Mouse (Mus musculus) skeletal muscle tissue, adult 2 months (tissue): Measurements from ENCODE around the gene Kng1.
"Not testable (repeated sequence)": the region's sequence is repeated elsewhere in the genome, so short reads cannot be mapped to it uniquely, and the experiment has no call there.

Experiments
- DNase-seq: peaks from one replicate; pipeline ENCODE4 v3.0.0-alpha.2; 2012; ENCODE audit warnings: low read depth, low spot score

The Kng1 gene

DNA sequence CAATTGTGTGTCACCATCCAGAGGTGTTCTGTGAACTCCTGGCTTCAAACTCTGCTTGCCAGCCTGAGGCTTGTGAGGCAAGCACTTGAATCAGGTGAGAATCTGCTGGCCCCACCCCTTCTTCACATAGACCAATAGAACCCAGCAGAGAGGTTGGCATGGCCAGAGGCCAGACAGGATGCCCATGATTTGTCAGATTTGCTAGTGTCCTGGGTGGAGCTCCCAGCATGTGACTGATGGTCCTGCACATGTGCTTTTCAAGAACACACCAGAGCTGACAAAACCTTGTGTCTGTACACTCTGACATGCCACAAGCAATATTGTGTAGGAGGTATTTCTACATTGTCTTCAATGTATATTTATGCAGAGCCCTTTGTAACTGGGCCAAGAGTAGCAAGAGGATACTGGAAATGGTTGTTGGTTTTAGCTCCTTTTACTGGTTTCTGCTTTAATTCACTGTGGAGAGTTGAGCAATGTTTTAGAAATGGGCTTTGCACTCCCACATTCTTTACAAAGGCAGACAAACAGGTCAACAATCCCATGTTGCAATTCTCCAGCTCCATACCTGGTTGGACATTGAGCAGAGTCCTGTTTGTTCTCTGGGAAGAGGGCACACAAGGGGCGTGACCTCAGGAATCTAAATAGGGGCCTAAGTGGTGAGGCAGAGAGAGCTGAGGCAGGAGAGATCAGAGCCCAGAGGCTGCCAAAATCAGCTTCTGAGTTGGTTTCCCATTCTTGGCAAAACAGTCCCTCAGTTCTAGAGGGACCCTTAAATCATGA lies at the start of gene Kng1:
Kng1 (plus strand) TSS at position 198 of the 780 bp plus-strand sequence.
- not testable (repeated sequence) for DNase-seq

GRCm38 (mm10) chr16:23013786-23014185 lies 43.9 kb upstream of the Kng1 start:
- not testable (repeated sequence) for DNase-seq

DNA sequence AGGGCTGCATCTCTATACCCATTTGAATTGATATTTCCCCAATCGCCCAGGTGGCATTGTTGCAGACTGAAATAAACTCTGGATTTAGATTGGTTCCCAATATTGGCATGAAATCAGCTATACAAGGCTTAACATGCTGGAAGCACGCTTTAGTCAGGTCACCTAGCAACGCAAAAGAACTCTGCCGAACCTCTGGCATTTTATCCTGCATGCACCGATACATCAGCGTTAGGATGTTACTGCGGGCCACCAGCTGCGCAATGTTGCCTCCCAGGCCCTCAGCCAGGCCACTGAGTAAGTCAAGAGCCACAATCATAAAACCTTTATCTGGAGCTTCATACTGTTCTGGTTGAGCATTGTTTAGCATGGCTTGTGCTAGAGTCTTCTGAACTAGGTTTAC lies 43.0 kb upstream of the Kng1 start:
- DNase-seq: not testable (repeated sequence)

DNA sequence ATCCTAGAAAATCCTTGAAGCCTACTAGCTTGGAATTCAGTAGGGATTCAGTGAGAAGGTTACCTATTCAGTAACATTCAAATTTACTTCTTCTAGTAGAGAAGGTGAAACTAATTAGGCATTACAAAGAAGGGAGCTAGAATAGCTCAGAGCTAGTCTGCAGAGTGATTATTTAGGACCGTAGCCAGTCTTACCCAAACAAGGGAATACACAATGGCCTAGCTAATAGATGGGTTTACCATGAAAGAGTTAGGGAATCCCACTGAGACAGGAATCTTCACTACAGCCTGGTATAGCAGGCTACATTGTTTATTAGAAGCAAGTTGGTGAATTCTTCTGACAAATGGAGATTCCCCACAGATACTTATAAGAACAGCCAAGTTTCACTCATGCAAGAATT lies 37.1 kb upstream of the Kng1 start:
- DNase-seq: not testable (repeated sequence)

DNA sequence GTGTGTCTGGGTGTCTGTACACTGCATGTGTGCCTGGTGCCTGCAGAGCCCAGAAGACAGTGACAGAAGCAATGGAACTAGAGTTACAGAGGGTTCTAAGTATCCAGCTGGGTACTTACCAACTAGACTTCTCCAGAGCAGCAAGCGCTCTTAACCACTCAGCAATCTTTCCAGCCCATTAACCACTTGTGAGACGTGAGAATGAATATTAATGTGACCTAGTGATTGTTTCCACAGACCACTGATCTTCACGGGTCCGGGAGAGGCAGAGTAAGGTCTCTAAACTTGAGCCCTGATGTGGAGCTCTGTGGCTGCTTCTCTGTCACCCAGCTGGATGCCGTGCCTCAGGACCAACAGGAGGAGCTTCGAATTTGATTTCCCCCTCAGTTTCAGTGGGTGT lies 32.6 kb upstream of the Kng1 start:
- DNase-seq: no peak

DNA sequence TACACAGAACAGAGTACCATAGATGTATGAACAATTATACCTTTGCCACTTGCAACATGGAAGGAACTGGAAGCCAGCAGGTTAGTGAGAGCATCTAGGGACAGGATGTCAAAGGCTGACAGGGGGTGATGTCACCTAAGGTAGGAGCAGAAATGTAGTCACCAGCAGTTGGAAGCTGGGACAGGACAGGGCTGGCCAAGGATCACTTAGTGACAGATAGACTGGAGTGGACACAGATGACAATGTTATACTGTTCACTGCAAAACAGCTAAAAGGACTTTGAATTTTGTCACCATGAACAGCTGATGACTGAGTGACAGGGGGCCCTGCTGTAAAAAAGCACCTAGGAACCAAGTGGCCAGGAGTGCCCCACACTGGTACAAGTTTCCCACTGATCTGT lies 31.1 kb upstream of the Kng1 start:
- no peak for DNase-seq

GRCm38 (mm10) chr16:23027341-23027740 lies 30.3 kb upstream of the Kng1 start:
- DNase-seq: not testable (repeated sequence)

DNA sequence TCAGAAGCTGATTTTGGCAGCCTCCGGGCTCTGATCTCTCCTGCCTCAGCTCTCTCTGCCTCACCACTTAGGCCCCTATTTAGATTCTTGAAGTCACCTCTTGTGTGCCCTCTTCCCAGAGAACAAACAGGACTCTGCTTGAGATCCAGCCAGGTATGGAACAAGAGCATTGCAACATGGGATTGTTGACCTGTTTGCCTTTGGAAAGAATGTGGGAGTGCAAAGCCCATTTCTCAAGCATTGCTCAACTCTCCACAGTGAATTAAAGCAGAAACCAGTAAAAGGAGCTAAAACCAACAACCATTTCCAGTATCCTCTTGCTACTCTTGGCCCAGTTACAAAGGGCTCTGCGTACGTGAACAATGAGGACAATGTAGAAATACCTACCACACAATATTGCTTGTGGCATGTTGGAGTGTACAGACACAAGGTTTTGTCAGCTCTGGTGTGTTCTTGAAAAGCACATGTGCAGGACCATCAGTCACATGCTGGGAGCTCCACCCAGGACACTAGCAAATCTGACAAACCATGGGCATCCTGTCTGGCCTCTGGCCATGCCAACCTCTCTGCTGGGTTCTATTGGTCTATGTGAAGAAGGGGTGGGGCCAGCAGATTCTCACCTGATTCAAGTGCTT lies 28.6 kb upstream of the Kng1 start, which contains the start of gene Kng2:
Kng2 (minus strand) TSS at position 517 of the 635 bp plus-strand sequence.
- DNase-seq: not testable (repeated sequence)

- DNase-seq: no peak
Measured at GRCm38 (mm10) chr16:23030673-23031435, 26.8 kb upstream of the Kng1 start.

- DNase-seq: no peak
Measured at GRCm38 (mm10) chr16:23033673-23034072, 24.0 kb upstream of the Kng1 start.

DNA sequence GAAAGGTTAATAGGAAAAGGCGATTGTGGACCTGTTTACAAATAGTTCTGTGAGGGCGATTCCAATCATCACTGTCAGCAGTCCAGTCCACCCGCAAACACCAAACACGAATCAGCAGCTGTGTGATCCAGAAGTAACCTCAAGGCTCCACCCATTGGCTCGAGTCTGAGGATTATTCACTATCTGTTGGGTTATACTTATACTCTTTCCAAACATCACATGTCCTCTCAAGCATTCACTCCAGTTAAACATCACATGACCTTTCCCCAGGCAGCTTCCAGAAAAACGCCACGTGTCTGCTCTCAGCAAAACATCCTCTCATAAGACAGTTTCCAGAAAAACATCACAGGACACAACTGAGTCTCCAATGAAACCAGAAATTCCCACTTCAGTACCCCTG lies 19.9 kb upstream of the Kng1 start:
- DNase-seq: no peak

DNA sequence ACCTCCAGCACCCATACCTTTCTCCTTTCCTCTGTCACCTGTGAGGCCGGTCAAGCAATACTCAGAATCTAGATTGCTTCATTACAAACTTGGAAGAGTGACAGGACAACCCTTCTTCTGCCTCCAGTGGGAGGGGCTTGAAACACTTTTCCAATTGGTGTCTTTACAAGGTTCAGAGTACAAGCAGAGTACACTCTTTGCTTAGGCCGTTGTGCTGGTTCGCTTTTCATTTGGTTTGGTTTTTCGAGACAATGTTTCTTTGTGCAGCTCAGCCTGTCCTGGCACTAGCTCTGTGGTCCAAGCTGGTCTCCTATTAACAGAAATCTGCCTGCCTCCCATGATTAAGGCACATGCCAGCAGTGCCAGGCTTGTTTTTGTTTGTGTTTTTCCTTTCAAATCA lies 18.4 kb upstream of the Kng1 start:
- no peak for DNase-seq

DNA sequence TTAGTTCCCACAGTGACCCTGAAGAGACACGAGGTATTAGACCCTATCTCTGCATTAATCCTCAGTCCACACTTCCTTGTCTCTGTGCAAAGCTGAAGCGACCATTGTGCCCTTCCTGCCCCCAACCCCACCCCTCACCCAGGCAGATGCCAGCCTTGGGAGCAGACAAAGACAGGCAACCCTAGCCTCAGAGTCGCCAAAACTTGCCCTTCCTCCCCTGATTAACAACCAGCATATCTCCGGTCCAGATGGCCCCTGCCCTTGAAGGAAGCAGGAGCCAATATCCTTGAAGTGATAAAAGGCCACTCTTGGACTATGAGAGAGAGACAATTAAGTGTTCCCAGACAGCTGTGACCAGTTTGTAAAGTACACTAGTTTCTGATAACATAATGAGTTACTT lies 16.8 kb upstream of the Kng1 start:
- no peak for DNase-seq

DNA sequence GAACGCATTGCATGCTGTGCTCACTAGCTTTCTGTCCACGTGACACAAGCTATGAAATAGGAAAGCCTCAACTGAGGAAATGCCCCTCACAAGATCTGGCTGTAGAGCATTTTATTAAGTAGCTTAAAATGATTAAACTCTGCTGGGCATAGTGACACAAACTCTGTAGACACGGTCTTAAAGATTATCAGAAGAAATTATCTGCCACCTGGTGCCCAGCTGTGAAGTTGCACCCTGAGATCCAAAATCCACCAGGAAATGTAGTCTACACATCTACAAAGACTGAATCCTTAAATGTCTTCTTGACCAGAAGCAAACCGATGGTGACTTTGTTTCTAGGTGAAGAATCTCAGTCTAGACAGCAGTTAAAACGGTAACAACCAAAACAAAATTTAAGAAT lies 11.3 kb upstream of the Kng1 start:
- DNase-seq: no peak

- DNase-seq: not testable (repeated sequence)
Measured at GRCm38 (mm10) chr16:23059630-23060029, 2.0 kb downstream of the Kng1 start.

DNA sequence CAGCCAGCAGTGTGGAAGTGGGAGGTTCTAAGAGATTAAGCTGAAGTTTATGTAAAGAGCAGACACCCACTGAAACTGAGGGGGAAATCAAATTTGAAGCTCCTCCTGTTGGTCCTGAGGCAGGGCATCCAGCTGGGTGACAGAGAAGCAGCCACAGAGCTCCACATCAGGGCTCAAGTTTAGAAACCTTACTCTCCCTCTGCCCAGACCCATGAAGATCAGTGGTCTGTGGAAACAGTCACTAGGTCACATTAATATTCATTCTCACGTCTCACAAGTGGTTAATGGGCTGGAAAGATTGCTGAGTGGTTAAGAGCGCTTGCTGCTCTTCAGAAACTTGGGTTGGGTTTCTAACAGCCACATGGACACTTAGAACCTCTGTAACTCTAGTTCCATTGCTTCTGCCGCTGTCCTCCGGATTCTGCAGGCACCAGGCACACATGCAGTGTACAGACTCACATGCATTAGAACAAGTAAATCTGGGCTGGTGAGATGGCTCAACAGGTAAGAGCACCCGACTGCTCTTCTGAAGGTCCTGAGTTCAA lies 3.2 kb downstream of the Kng1 start:
- DNase-seq: not testable (repeated sequence)

DNA sequence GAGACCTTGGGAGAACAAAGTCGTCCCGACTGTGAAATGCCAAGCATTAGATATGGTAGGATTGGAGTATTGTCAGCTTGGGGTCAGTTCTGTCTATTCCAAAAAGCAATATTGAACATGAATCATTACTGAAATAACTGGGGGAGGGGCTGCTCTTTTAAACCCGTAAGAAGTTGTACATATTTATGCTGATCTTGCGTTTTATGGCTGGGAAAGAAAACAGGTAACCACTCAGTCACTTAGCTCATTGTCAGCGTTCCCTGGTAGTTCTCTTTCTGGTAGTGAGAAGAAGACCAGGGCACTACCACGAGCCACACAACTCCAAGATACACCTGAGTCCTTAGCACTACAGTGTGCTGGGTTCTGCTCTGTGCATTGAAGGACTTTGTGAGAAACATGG lies 19.9 kb downstream of the Kng1 start:
- not testable (repeated sequence) for DNase-seq

GRCm38 (mm10) chr16:23087159-23087558 lies 29.5 kb downstream of the Kng1 start:
- DNase-seq: not testable (repeated sequence)

DNA sequence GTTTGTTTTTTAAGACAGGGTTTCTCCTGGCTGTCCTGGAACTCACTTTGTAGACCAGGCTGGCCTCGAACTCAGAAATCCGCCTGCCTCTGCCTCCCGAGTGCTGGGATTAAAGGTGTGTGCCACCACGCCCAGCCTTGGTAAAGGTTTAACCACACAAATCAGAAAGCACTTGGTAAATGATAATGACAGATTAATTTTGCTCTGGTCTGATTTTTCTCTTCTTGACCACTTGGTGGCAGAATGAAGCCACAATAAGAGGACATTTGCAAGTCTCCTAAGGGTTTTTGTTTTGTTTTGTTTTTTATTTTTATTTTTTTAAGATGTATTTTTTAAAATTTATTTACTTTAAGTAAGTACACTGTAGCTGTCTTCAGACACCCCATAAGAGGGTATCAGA lies 30.0 kb downstream of the Kng1 start:
- DNase-seq: not testable (repeated sequence)

DNA sequence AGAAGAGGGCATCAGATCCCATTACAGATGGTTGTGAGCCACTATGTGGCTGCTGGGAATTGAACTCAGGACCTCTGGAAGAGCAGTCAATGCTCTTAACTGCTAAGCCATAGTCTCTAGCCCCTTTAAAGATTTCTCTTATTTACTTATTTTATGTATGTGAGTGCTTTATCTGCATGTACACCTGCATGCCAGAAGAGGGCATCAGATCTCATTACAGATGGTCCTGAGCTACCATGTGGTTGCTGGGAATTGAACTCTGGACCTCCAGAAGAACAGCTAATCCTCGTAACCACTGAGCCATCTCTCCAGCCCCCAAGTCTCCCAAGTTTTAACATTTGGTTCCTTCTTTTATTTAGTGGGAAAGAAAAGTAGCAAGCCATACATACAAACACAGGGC lies 30.8 kb downstream of the Kng1 start:
- not testable (repeated sequence) for DNase-seq

DNA sequence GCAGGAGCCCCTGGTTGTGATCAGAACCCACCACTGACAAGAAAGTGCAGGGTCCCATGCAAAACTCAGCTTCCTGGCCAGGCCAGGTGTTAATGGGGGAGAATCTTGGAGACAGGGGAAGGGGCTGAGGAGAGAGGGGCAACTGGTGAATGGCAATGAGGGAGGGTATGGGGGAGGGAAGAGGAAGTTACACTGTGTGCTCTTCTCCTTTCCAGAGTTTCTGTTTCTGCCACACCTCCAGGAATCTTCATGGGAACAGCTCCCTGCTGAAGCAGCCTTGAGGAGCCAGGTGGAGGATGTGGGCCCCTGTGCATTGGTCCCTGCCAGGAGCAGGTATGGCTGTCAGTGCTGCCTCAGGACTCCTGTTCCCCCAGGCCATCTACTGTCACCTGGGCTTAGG lies 33.7 kb downstream of the Kng1 start:
- DNase-seq: not testable (repeated sequence)
